Mouse (Mus musculus): ENCODE measurements around the gene Plscr1. TPM values are rescaled to one million over a fixed set of nuclear protein-coding genes. Genes with fewer than 3 reads are reported as not detected.

Plscr1 gene
- polyA plus RNA-seq, 1 experiment from 2014 or later: 40.1 TPM

GRCm38 (mm10) chr9:92269829-92270404, 20.4 kb downstream of the Plscr1 start:
- Histone ChIP-seq H3K4me1 (ENCODE audit: control insufficient read depth, insufficient read depth, low read length) (peaks cover 7% of the 10 kb centered on the region; the same call in 1 of the 2 replicates), H3K36me3 (ENCODE audit: control insufficient read depth, insufficient read depth, low read length) (peaks cover 10% of the 10 kb centered on the region), H3K4me3 (ENCODE audit: low read depth, low read length) (no peak overlapping the region), H3K27me3 (ENCODE audit: control insufficient read depth, insufficient read depth, low read length) (no peaks in the 10 kb centered on the region), H3K27ac (ENCODE audit: low read depth, low read length) (no peak overlapping the region), H3K9ac (ENCODE audit: low read depth, low read length) (no peak overlapping the region), H3K4me2 (no peak overlapping the region), H3K9me3 (replicated peaks; ENCODE audit: control insufficient read depth, low read length) (no peaks in the 10 kb centered on the region)
- WGBS (ENCODE audit: insufficient replicate concordance): 85% methylated on average over 5 of the region's 5 CpGs
- ATAC-seq (replicated peaks; ENCODE audit: insufficient number of reproducible peaks, low FRiP score, low TSS enrichment): no peak

GRCm38 (mm10) chr9:92270927-92271326, 21.4 kb downstream of the Plscr1 start:
- no peak for ATAC-seq (replicated peaks; ENCODE audit: insufficient number of reproducible peaks, low FRiP score, low TSS enrichment)
- peaks cover 10% of the 10 kb centered on the region for H3K36me3 ChIP-seq (ENCODE audit: control insufficient read depth, insufficient read depth, low read length)

GRCm38 (mm10) chr9:92272650-92273049, 23.1 kb downstream of the Plscr1 start:
- Histone ChIP-seq H3K36me3 (ENCODE audit: control insufficient read depth, insufficient read depth, low read length) (peaks cover 10% of the 10 kb centered on the region), H3K4me2 (no peak overlapping the region), H3K27me3 (ENCODE audit: control insufficient read depth, insufficient read depth, low read length) (no peaks in the 10 kb centered on the region), H3K4me1 (ENCODE audit: control insufficient read depth, insufficient read depth, low read length) (peaks cover 23% of the 10 kb centered on the region), H3K9ac (ENCODE audit: low read depth, low read length) (no peak overlapping the region), H3K4me3 (ENCODE audit: low read depth, low read length) (no peak overlapping the region), H3K27ac (ENCODE audit: low read depth, low read length) (no peak overlapping the region), H3K9me3 (replicated peaks; ENCODE audit: control insufficient read depth, low read length) (no peaks in the 10 kb centered on the region)
- ATAC-seq (replicated peaks; ENCODE audit: insufficient number of reproducible peaks, low FRiP score, low TSS enrichment): no peak
- WGBS (ENCODE audit: insufficient replicate concordance): 88% methylated on average over 4 of the region's 4 CpGs

More at GRCm38 (mm10) chr9:92270927-92271326, 21.4 kb downstream of the Plscr1 start:
- H3K4me1 ChIP-seq (ENCODE audit: control insufficient read depth, insufficient read depth, low read length): peaks cover 14% of the 10 kb centered on the region
- WGBS (ENCODE audit: insufficient replicate concordance): 51% methylated on average over 4 of the region's 4 CpGs
- no peak overlapping the region for H3K4me2 ChIP-seq
- H3K27ac ChIP-seq (ENCODE audit: low read depth, low read length): no peak overlapping the region
- no peak overlapping the region for H3K9ac ChIP-seq (ENCODE audit: low read depth, low read length)
- no peaks in the 10 kb centered on the region for H3K27me3 ChIP-seq (ENCODE audit: control insufficient read depth, insufficient read depth, low read length)
- no peak overlapping the region for H3K4me3 ChIP-seq (ENCODE audit: low read depth, low read length)
- H3K9me3 ChIP-seq (replicated peaks; ENCODE audit: control insufficient read depth, low read length): no peaks in the 10 kb centered on the region

DNA sequence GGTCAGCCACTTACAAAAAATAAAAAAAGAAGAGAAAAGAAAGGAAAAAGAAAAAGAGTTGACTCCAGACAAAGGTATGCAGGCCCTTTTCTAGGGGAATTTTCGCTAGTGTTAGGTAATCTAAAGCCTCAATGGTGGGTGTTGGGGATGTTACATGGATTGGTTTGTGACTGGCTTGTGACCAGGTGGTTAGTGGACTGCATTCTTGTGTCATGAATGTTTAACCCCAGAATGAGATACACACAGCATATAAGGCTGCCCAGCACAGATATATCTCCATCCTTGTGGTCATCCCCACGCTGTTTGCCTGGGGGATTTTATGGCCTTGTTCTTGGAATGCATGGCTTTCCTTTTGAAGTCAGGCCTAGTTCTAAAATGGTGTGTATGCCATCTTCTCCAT, 23.7 kb downstream of the Plscr1 start:
- H3K9ac ChIP-seq (ENCODE audit: low read depth, low read length): no peak overlapping the region
- ATAC-seq (replicated peaks; ENCODE audit: insufficient number of reproducible peaks, low FRiP score, low TSS enrichment): no peak
- no peaks in the 10 kb centered on the region for H3K27me3 ChIP-seq (ENCODE audit: control insufficient read depth, insufficient read depth, low read length)
- H3K4me2 ChIP-seq: no peak overlapping the region
- WGBS (ENCODE audit: insufficient replicate concordance): 90% methylated on average over 2 of the region's 2 CpGs
- H3K36me3 ChIP-seq (ENCODE audit: control insufficient read depth, insufficient read depth, low read length): peaks cover 10% of the 10 kb centered on the region
- no peaks in the 10 kb centered on the region for H3K9me3 ChIP-seq (replicated peaks; ENCODE audit: control insufficient read depth, low read length)
- peaks cover 23% of the 10 kb centered on the region for H3K4me1 ChIP-seq (ENCODE audit: control insufficient read depth, insufficient read depth, low read length)
- no peak overlapping the region for H3K4me3 ChIP-seq (ENCODE audit: low read depth, low read length)
- H3K27ac ChIP-seq (ENCODE audit: low read depth, low read length): no peak overlapping the region

DNA sequence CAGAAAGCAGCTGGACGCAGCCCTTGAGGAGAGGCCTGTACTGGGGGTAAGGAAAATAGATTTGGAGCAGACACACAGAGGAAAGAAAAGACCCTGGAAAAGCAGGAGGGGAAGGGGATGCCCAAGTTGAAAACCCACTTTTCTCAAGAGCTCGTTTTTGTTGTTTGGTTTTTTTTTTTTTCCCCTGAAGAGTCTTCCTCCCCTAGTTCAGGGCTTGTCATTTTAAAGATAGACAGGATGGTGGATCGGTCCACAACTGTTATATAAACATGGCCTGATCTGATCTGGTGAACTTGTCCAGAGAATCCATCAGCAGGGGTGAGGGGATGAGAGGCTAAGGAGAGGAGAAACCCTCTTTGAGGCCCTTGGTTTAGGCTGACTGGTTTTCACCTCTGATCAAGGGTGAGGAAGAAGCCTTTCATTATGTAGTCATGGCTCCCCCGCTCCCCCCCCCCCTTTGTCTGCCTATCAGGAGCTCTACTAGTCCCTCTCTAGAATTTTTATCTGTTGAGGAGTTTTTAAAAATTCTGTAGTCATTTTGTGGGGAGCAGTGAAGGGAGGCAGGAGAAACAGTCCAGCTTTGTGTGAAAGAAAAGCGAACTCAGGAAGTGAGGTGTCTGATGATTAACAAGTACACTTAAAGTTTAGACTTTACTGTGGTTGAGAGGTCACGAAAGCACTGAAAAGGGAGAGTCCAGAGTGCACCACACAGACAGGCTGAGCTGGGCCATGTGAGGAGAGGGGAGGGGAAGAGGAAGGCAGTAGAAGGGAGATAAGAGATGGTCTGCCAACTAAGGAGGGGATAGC, 24.6 kb downstream of the Plscr1 start:
- H3K4me2 ChIP-seq: no peak overlapping the region
- no peak overlapping the region for H3K4me3 ChIP-seq (ENCODE audit: low read depth, low read length)
- no peaks in the 10 kb centered on the region for H3K27me3 ChIP-seq (ENCODE audit: control insufficient read depth, insufficient read depth, low read length)
- 53% methylated on average over 6 of the region's 6 CpGs for WGBS (ENCODE audit: insufficient replicate concordance)
- H3K36me3 ChIP-seq (ENCODE audit: control insufficient read depth, insufficient read depth, low read length): peaks cover 8% of the 10 kb centered on the region
- no peaks in the 10 kb centered on the region for H3K9me3 ChIP-seq (replicated peaks; ENCODE audit: control insufficient read depth, low read length)
- no peak for ATAC-seq (replicated peaks; ENCODE audit: insufficient number of reproducible peaks, low FRiP score, low TSS enrichment)
- peak overlapping the region; percentile 23; the same call in 1 of the 2 replicates for H3K27ac ChIP-seq (ENCODE audit: low read depth, low read length)
- no peak overlapping the region for H3K9ac ChIP-seq (ENCODE audit: low read depth, low read length)
- peaks cover 23% of the 10 kb centered on the region for H3K4me1 ChIP-seq (ENCODE audit: control insufficient read depth, insufficient read depth, low read length)

GRCm38 (mm10) chr9:92275486-92276207, 26.1 kb downstream of the Plscr1 start, which contains the start of gene Plscr2:
Gene Plscr2, plus strand, starts transcription at chr9:92275602.
- peak; percentile 57; the same call in 1 of the 2 replicates for ATAC-seq (replicated peaks; ENCODE audit: insufficient number of reproducible peaks, low FRiP score, low TSS enrichment)
- Histone ChIP-seq H3K27me3 (ENCODE audit: control insufficient read depth, insufficient read depth, low read length) (no peaks in the 10 kb centered on the region), H3K36me3 (ENCODE audit: control insufficient read depth, insufficient read depth, low read length) (peaks cover 3% of the 10 kb centered on the region; the same call in 1 of the 2 replicates), H3K27ac (ENCODE audit: low read depth, low read length) (peak within 1 kb of the TSS; percentile 62), H3K4me2 (peak within 1 kb of the TSS; percentile 51), H3K4me1 (ENCODE audit: control insufficient read depth, insufficient read depth, low read length) (peaks cover 23% of the 10 kb centered on the region), H3K9me3 (replicated peaks; ENCODE audit: control insufficient read depth, low read length) (no peaks in the 10 kb centered on the region), H3K9ac (ENCODE audit: low read depth, low read length) (no peak within 1 kb of the TSS), H3K4me3 (ENCODE audit: low read depth, low read length) (no peak within 1 kb of the TSS)
- WGBS (ENCODE audit: insufficient replicate concordance): 60% methylated on average over 9 of the region's 9 CpGs

DNA sequence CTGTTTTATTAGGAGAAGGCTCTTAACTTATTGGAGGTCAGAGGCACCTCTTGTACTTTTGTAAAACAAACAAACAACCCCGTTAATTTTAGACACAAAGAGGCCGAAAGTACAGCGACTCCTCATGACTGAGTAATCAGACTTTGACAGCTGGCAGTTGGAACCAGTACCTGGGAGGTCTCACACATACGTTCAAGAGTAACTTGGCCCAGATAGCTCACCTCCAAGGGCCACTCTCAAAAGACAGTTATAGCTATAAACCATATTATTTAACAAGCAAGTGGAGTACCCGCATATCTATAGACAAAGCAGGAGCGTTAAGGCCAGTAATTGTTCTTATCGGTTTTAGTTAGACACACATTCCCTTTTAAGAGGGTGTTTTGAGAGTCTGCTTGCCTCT, 26.8 kb downstream of the Plscr1 start:
- Histone ChIP-seq H3K4me1 (ENCODE audit: control insufficient read depth, insufficient read depth, low read length) (peaks cover 23% of the 10 kb centered on the region), H3K9me3 (replicated peaks; ENCODE audit: control insufficient read depth, low read length) (no peaks in the 10 kb centered on the region), H3K4me2 (peak overlapping the region; percentile 51), H3K4me3 (ENCODE audit: low read depth, low read length) (no peak overlapping the region), H3K9ac (ENCODE audit: low read depth, low read length) (no peak overlapping the region), H3K27me3 (ENCODE audit: control insufficient read depth, insufficient read depth, low read length) (no peaks in the 10 kb centered on the region), H3K36me3 (ENCODE audit: control insufficient read depth, insufficient read depth, low read length) (peaks cover 3% of the 10 kb centered on the region; the same call in 1 of the 2 replicates), H3K27ac (ENCODE audit: low read depth, low read length) (peak overlapping the region; percentile 62; the same call in 1 of the 2 replicates)
- no peak for ATAC-seq (replicated peaks; ENCODE audit: insufficient number of reproducible peaks, low FRiP score, low TSS enrichment)
- 61% methylated on average over 7 of the region's 7 CpGs for WGBS (ENCODE audit: insufficient replicate concordance)

GRCm38 (mm10) chr9:92280048-92280447, 30.5 kb downstream of the Plscr1 start:
- Histone ChIP-seq H3K27ac (ENCODE audit: low read depth, low read length) (no peak overlapping the region), H3K4me1 (ENCODE audit: control insufficient read depth, insufficient read depth, low read length) (peaks cover 14% of the 10 kb centered on the region), H3K4me2 (no peak overlapping the region), H3K4me3 (ENCODE audit: low read depth, low read length) (no peak overlapping the region), H3K9ac (ENCODE audit: low read depth, low read length) (no peak overlapping the region), H3K36me3 (ENCODE audit: control insufficient read depth, insufficient read depth, low read length) (no peaks in the 10 kb centered on the region), H3K27me3 (ENCODE audit: control insufficient read depth, insufficient read depth, low read length) (no peaks in the 10 kb centered on the region), H3K9me3 (replicated peaks; ENCODE audit: control insufficient read depth, low read length) (no peaks in the 10 kb centered on the region)
- ATAC-seq (replicated peaks; ENCODE audit: insufficient number of reproducible peaks, low FRiP score, low TSS enrichment): no peak
- WGBS (ENCODE audit: insufficient replicate concordance): 62% methylated on average over 1 of the region's 1 CpGs
